In genomic region chr19:37133666-37134065, GRCm38 (mm10) we compare ENCODE assay signal across 1 mouse cellular context.
TF ChIP-seq lines count a peak whose summit lies in the region.

No protein-coding gene starts in this region.

TF ChIP-seq in CH12.LX, 34 proteins besides CTCF, POLR2A, EP300 and RAD21 (continued from another document):
- TF ChIP-seq IRF4 (IDR thresholded peaks at IDR 0.05; ENCODE audit: low read depth, low read length) (peak; percentile 92), ETS1 (conservative IDR thresholded peaks at IDR 0.05; ENCODE audit: low read depth, low read length) (peak; percentile 78)
TF ChIP-seq in CH12.LX: peak in this region for 19.
